Mouse (Mus musculus) G1E (cell line): ENCODE results near the gene Col20a1.

Experiments
- CTCF ChIP-seq: IDR thresholded peaks from 2 replicates; pipeline ENCODE4 v1.5.1; 2012; ENCODE audit warnings: low read depth, low read length, inconsistent platforms, mixed read lengths
- GATA1 ChIP-seq: IDR thresholded peaks from 2 replicates; pipeline ENCODE4 v1.6.1; 2012; ENCODE audit warnings: borderline replicate concordance, low read length, inconsistent platforms, mixed read lengths
- TAL1 ChIP-seq: conservative IDR thresholded peaks from 2 replicates; pipeline ENCODE4 v1.6.1; 2012; ENCODE audit warnings: low read depth, low read length, inconsistent platforms, mixed read lengths

GRCm38 (mm10) chr2:181031406-181031934 is 45.1 kb downstream of the Col20a1 start:
- TF ChIP-seq GATA1 (no peak), TAL1 (no peak), CTCF (no peak)
